Mouse (Mus musculus) limb, embryonic 14.5 days (tissue): ENCODE measurements around the gene Kbtbd6. TPM values are rescaled to one million over a fixed set of nuclear protein-coding genes. Genes with fewer than 3 reads are reported as not detected.

Experiments
- ATAC-seq: fragments of 200-750 bp; cut with Nextera tagmentation; 2 replicates; pipeline ENCODE4 v1.8.0; 2017; ENCODE audit warnings: low read depth, moderate number of reproducible peaks, moderate TSS enrichment; ENCODE audit not compliant: low FRiP score
- DNase-seq: peaks from one replicate; pipeline ENCODE4 v3.0.0-alpha.2; 2015; ENCODE audit warnings: low spot score
- H3K27ac ChIP-seq: fragments of 300-500 bp; sonication (generic); replicated peaks from 2 replicates; pipeline ENCODE4 v1.5.1; 2014; ENCODE audit warnings: low read depth, mild to moderate bottlenecking, low read length, moderate library complexity, mixed read lengths
- H3K27me3 ChIP-seq: fragments of 300-500 bp; sonication (generic); 2 replicates; pipeline ENCODE4 v1.6.1; 2014; ENCODE audit warnings: low read length, mixed read lengths; ENCODE audit not compliant: control insufficient read depth, insufficient read depth
- H3K36me3 ChIP-seq: fragments of 300-500 bp; sonication (generic); 2 replicates; pipeline ENCODE4 v1.6.1; 2014; ENCODE audit warnings: mild to moderate bottlenecking, low read length, moderate library complexity, mixed read lengths; ENCODE audit not compliant: control insufficient read depth, insufficient read depth
- H3K4me1 ChIP-seq: fragments of 300-500 bp; sonication (generic); 2 replicates; pipeline ENCODE4 v1.6.1; 2014; ENCODE audit warnings: antibody characterized with exemption, low read length, mixed read lengths; ENCODE audit not compliant: control insufficient read depth, insufficient read depth
- H3K4me2 ChIP-seq: fragments of 300-500 bp; sonication (generic); replicated peaks from 2 replicates; pipeline ENCODE4 v1.6.1; 2014; ENCODE audit warnings: low read depth, mild to moderate bottlenecking, low read length, moderate library complexity; ENCODE audit not compliant: severe bottlenecking
- H3K4me3 ChIP-seq: fragments of 300-500 bp; sonication (generic); replicated peaks from 2 replicates; pipeline ENCODE4 v1.5.1; 2014; ENCODE audit warnings: low read length
- H3K9ac ChIP-seq: fragments of 300-500 bp; sonication (generic); 2 replicates; pipeline ENCODE4 v1.6.1; 2014; ENCODE audit warnings: mild to moderate bottlenecking, low read depth, low read length, moderate library complexity; ENCODE audit not compliant: severe bottlenecking
- H3K9me3 ChIP-seq: fragments of 300-500 bp; sonication (generic); 2 replicates; pipeline ENCODE4 v1.6.1; 2016; ENCODE audit warnings: low read length; ENCODE audit not compliant: control insufficient read depth
- POLR2A ChIP-seq: fragments of 200-500 bp; IDR thresholded peaks from 2 replicates; pipeline ENCODE4 v1.8.0; 2012; ENCODE audit warnings: inconsistent platforms, mild to moderate bottlenecking, moderate library complexity, borderline replicate concordance; ENCODE audit not compliant: insufficient read depth, insufficient read length; ENCODE audit errors: extremely low read depth
- WGBS: fragments of 180-500 bp; shearing (Covaris S2); extraction: QIAGEN DNeasy Blood & Tissue Kit; methylation state at CpG from one replicate; pipeline ENCODE4 v1.1.7; 2014; 5-methylcytosine and 5-hydroxymethylcytosine counted together
- polyA plus RNA-seq, 2 experiments: library from polyadenylated mRNA; depleted of rRNA in 1 of 2; stranded (reverse) in 1 of 2; unstranded in 1 of 2; fragments of >200 nt; fragmentation: Nextera tagmentation in 1 of 2; extraction: Ambion mirVana in 1 of 2; gene quantifications; 2 replicates each; pipeline versions ENCODE4 v1.2.1 to v1.2.3; 2012 to 2014

The Kbtbd6 gene
- polyA plus RNA-seq, 2 experiments = 2.1 to 2.5 TPM

- Histone ChIP-seq H3K27ac (no peak overlapping the region), H3K4me3 (no peak overlapping the region), H3K4me2 (no peak overlapping the region), H3K36me3 (no peaks in the 10 kb centered on the region), H3K9me3 (no peaks in the 10 kb centered on the region), H3K9ac (no peak overlapping the region), H3K27me3 (no peaks in the 10 kb centered on the region), H3K4me1 (peaks cover 16% of the 10 kb centered on the region)
- ATAC-seq = no peak
- no peak for TF ChIP-seq POLR2A
- 44% methylated on average over 9 of the region's 9 CpGs for WGBS
- DNase-seq = no peak
Measured at GRCm38 (mm10) chr14:79488531-79488930, 36.9 kb downstream of the Kbtbd6 start.

- Histone ChIP-seq H3K9ac (no peak overlapping the region), H3K27me3 (no peaks in the 10 kb centered on the region), H3K36me3 (no peaks in the 10 kb centered on the region), H3K4me1 (peaks cover 14% of the 10 kb centered on the region), H3K9me3 (no peaks in the 10 kb centered on the region), H3K4me3 (no peak overlapping the region), H3K27ac (no peak overlapping the region), H3K4me2 (no peak overlapping the region)
- DNase-seq (no peak), ATAC-seq (no peak)
- 79% methylated on average over 12 of the region's 12 CpGs for WGBS
- no peak for TF ChIP-seq POLR2A
Measured at GRCm38 (mm10) chr14:79489150-79489549, 37.5 kb downstream of the Kbtbd6 start.

GRCm38 (mm10) chr14:79490246-79490645 lies 38.6 kb downstream of the Kbtbd6 start:
- no peaks in the 10 kb centered on the region for H3K36me3 ChIP-seq
- H3K9ac ChIP-seq = no peak overlapping the region
- DNase-seq (no peak), ATAC-seq (no peak)
- 69% methylated on average over 3 of the region's 3 CpGs for WGBS
- no peaks in the 10 kb centered on the region for H3K27me3 ChIP-seq
- no peak for TF ChIP-seq POLR2A
- no peak overlapping the region for H3K4me3 ChIP-seq
- peaks cover 14% of the 10 kb centered on the region for H3K4me1 ChIP-seq
- no peak overlapping the region for H3K4me2 ChIP-seq
- no peaks in the 10 kb centered on the region for H3K9me3 ChIP-seq
- no peak overlapping the region for H3K27ac ChIP-seq

- Histone ChIP-seq H3K27ac (no peak overlapping the region), H3K36me3 (no peaks in the 10 kb centered on the region), H3K4me1 (no peaks in the 10 kb centered on the region), H3K4me3 (no peak overlapping the region), H3K9me3 (no peaks in the 10 kb centered on the region), H3K4me2 (no peak overlapping the region), H3K9ac (no peak overlapping the region), H3K27me3 (no peaks in the 10 kb centered on the region)
- WGBS = 60% methylated on average over 6 of the region's 6 CpGs
- TF ChIP-seq POLR2A = no peak
- no peak for ATAC-seq
- DNase-seq = no peak
Measured at GRCm38 (mm10) chr14:79494349-79494748, 42.7 kb downstream of the Kbtbd6 start.

GRCm38 (mm10) chr14:79499326-79499725 lies 47.7 kb downstream of the Kbtbd6 start:
- ATAC-seq (no peak), DNase-seq (no peak)
- Histone ChIP-seq H3K4me3 (no peak overlapping the region), H3K27me3 (no peaks in the 10 kb centered on the region), H3K9me3 (no peaks in the 10 kb centered on the region), H3K4me2 (no peak overlapping the region), H3K36me3 (no peaks in the 10 kb centered on the region), H3K9ac (no peak overlapping the region), H3K27ac (no peak overlapping the region), H3K4me1 (no peaks in the 10 kb centered on the region)
- TF ChIP-seq POLR2A = no peak
- WGBS = 79% methylated on average over 9 of the region's 9 CpGs

- Histone ChIP-seq H3K9ac (no peak overlapping the region), H3K4me1 (no peaks in the 10 kb centered on the region), H3K36me3 (no peaks in the 10 kb centered on the region), H3K4me3 (no peak overlapping the region), H3K9me3 (no peaks in the 10 kb centered on the region), H3K4me2 (no peak overlapping the region), H3K27me3 (no peaks in the 10 kb centered on the region), H3K27ac (no peak overlapping the region)
- no peak for TF ChIP-seq POLR2A
- no peak for ATAC-seq
- no peak for DNase-seq
- WGBS = 78% methylated on average over 4 of the region's 4 CpGs
Measured at GRCm38 (mm10) chr14:79500756-79501155, 49.1 kb downstream of the Kbtbd6 start.
